Mouse (Mus musculus) kidney, postnatal 14 days (tissue): ENCODE measurements around the gene Jtb.

ENCODE experiments used
- DNase-seq: peaks from one replicate; pipeline ENCODE4 v3.0.0; 2022; ENCODE audit warnings: mixed read lengths

Jtb gene

DNA sequence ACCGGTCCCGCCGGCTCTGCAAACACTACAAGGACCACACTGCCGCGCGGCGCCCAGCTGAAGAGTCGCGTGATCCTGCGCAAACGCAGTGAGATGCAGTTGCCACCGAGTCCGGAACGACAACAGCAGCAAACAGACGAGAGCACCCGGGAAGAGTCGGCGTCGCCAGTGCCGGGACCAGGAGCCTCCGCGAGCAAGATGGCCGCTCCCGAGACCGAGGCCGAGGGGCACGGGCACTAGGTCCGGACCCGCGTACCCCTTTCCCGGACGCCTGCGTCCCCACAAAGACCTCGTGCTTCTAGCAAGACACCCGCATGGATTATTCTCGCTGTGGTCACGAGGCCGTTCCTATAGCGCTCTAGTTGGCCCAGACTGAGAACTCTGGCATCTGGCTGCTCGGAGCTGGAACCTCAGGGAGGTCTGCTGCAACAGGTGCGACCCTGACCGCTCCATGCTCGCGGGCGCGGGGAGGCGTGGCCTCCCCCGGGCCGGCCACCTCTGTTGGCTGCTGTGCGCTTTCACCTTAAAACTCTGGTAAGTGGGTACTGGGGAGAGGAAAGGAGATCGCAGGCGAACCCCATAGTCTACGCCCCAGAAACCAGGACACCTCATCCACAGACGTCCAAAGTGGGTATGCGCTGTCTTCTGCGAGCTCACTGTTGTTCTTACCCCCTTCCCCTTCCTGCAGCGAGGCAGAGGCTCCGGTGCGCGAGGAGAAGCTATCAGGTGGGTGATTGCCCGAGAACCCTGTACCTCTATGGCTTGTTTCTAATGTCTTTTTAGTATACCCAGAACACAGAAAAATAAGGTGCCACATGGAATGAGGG is at the start of gene Jtb:
Gene Jtb, plus strand, starts transcription at position 91 of the 827 bp plus-strand sequence.
- peak; percentile 97 for DNase-seq

GRCm38 (mm10) chr3:90183581-90183980 is 47.8 kb upstream of the Jtb start:
- peak; percentile 13 for DNase-seq

DNA sequence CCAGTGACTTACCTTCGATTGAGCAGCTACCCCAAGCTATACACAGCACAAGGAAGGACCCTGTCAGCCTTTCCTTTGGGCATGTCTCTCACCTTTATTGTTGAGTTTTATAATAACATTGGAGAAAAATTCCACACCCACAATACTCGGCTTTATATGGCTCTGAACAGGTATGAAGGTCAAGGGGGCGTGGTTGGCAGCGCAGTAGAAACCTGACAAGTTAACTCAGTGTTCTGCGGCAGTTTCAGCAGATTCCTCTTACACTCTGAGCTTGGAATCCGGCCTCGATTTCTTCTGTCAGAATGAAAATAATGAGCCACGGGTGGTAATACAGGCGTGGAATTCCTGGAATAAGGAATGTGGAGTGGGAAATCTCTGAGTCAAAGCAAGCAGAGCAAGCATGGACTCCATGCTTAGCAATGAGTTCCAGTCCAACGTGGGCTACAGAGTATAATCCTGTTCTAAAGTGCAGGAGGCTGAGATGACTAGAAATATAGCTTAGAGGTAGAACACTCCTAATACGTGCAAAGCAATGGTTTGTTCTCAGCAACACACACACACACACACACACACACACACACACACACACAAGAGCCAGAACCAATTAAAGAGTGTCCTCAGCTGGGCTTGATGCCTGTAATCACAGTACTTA is 40.4 kb upstream of the Jtb start:
- no peak for DNase-seq

DNA sequence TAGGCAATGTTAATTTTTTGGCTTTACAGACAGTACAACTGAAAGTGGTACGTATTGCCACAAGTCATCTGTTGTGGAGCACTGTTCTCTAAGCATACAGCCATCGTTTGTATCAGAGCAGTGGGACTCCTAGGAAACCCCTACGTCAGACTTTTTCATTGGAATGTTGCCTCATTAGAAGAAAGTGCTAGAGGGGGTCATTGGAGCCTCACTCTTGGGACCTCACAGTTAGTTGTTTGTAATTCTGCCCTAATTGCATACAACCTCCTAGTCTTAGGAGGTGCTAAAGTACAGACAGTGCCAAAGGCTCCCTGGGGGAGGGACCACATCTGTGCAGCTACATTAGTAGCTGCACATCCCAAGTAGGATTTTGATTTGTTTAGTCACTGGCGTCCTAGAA is 36.6 kb upstream of the Jtb start:
- DNase-seq = no peak

- no peak for DNase-seq
Observed at GRCm38 (mm10) chr3:90195644-90196043, 35.8 kb upstream of the Jtb start.

DNA sequence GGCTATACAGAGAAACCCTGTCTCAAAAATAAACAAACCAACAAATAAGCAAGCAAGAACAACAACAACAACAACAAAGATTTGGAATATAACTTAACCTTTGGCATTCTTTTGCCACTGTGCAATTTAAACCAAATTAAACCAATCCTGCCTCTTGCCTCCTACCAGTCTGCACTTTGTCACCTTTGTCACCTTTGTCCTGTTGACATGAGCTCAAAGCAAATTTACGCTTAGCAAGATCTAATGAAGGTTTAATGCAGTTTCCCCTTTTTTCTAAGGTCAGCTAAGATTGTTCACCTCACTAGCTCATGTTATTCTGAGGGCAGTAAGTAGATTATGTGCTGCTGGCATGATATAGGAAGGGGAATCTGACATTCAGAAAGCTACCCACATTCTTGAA is 33.8 kb upstream of the Jtb start:
- no peak for DNase-seq

DNA sequence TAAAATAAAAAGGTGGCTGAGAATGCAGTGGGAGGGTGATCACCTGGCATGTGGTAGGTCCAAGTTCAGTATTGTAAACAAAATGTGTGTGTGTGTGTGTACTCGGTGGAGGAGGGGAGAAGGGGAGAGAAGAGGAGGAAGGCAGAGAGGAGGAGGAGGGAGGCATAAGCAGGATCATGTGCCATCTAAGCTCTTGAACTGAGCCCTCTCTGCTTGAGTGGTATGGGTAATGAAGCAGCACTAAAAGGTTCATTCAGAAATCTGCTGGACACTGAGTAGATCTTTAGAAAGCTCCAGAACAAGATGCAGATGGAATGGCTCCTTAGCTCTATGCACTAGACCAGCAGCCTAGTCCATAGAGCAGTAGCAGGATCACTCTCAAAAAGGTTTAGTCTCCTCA is 28.5 kb upstream of the Jtb start:
- no peak for DNase-seq

DNA sequence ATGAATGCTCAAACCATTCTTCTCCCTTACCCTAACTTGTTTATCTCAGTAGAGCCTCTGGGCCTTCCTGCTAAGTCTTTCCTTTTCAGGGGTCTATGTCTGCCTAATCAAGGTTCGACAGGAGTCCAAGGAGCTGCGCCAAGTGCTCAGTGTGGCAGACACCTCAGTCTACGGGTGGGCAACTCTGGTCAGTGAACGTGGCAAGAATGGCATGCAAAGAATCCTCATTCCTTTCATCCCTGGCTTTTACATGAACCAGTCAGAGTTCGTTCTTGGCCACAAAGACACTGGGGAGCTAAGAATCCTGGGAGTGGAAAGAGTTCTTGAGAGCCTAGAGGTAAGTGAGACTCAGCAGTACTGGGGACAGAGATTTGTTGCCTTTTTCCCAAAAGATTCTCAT is 27.8 kb upstream of the Jtb start:
- DNase-seq = no peak

DNA sequence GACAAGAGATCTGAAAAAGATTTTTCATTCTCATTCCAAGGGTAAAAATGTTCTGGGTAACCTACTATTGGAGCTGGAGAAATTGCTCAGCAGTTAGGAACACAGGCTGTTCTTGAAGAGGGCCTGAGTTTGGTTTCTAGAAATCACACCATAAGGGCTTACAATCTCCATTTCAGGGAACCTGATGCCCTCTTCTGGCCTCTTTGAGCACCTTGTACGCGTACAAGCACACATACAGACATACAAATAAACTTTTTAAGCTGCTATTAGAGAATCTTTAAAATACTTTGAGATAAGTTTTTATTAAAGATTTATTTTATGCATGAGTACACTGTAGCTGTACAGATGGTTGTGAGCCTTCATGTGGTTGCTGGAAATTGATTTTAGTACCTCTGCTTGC is 26.8 kb upstream of the Jtb start:
- no peak for DNase-seq

DNA sequence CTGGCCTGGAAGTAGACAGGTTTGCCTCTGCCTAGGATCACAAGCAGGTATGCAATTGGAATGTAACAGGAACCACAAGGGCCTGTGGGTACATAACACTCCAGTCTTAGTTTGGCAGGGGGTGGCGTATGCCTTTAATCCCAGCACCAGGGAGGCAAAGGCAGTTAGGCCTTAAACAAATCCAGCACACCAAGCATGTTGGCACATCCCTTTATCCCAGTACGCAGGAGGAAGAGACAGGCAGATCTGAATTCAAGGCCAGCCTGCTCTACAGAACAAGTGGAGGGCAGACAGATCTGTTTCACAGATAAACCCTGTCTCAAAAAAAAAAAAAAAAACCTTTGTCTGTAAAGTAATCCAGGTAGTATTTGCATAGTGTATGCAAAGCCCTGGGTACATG is 22.7 kb upstream of the Jtb start:
- peak; percentile 18 for DNase-seq

DNA sequence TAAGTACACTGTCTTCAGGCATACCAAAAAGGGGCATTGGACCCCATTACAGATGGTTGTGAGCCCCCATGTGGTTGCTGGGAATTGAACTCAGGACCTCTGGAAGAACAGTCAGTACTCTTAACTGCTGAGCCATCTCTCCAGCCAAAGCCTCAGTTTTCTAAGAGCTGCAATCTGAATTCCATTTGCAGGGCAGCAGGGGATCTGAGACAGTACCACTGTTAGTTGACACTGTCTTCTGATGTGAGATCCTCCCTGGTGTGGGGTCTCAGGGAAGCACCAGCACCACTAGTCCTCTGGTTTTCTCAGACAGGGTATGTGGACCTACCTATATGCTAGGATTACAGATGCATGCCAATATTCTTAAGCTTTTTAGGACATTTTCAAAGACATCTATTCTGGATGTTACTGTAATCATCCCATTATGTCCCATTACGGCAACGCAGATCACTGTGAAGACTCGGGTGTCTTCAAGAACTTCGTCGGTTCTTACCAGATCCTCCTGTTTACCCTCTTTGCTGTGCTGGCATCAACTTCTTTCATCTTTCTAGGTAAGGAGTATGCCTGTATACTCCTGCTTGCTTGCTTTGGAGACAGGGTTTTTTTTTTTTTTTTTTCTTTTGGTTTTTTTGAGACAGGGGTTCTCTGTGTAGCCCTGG is 21.4 kb upstream of the Jtb start:
- DNase-seq = no peak

DNA sequence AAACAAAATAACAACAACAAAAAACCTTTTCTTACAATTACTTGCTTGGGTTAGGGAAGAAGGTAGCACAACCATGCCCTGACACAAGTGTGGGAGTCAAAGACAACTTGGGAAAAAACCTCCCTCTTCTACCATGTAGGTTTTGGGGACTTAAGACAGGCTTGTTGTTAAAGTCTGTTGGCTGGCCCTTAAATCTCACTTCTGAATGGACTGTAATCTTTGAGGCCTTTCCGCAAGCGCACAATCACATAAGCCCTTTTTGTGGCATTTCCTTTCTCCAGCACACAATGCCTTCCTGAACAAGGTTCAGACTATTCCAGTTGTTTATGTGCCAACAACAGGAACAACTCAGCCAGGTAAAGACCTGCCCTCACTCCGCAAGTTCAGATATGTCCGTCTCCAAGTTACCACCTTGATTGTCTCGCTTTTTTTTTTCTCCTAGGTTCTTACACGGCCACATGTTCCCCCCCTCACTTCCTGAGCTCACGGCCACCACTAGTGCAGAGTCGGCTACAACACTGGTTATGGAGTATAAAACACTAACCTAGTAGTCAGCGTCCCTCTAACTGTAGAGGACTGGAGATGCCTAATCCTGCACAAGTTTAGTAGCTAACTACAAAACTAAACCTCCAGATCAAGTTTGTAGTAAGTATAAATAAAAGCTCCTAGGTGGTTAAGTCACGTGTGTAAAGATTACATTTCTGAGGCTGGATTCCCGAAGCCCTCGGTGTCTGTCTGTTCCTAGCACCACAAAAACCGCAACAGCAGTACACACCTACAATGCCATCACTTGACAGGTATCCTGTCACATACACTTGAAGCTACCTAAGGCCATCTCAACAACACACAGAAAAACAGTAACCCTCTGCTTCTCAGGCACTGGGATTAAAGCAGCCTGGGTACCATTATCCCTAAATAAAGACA is 19.7 kb upstream of the Jtb start:
- DNase-seq = no peak

GRCm38 (mm10) chr3:90212723-90213122 is 18.7 kb upstream of the Jtb start:
- no peak for DNase-seq

DNA sequence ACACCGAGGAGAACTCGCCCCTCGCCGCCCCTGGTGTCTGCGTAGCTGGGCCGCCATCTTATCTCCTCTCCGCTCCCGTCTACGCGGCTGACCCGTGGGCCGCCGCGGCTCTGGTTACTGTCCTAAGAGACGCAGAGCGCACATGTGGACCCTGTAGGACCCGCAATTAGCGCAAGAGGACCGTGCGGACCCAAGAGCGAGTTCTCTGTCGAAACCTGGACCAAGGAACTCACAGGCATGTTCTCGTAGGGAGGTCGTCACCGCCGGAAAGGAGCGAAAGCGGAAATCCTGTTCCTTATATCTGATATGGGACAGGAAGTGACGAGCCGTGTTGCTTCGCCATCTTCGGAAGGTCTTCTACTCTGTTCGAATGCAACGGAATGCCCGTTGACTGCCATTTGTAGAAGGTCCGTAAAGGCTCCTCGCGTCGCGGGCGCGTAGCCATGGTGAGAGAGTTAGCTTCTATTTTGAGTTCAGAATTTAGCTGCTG is 18.0 kb upstream of the Jtb start, which contains the start of the genes Rps27 and Rab13:
Gene Rps27, minus strand, starts transcription at position 275 of the 490 bp plus-strand sequence.
Gene Rab13, plus strand, starts transcription at position 319 of the 490 bp plus-strand sequence.
- peak; percentile 94 for DNase-seq

- peak; percentile 24 for DNase-seq
Observed at GRCm38 (mm10) chr3:90213956-90214684, 17.3 kb upstream of the Jtb start.

DNA sequence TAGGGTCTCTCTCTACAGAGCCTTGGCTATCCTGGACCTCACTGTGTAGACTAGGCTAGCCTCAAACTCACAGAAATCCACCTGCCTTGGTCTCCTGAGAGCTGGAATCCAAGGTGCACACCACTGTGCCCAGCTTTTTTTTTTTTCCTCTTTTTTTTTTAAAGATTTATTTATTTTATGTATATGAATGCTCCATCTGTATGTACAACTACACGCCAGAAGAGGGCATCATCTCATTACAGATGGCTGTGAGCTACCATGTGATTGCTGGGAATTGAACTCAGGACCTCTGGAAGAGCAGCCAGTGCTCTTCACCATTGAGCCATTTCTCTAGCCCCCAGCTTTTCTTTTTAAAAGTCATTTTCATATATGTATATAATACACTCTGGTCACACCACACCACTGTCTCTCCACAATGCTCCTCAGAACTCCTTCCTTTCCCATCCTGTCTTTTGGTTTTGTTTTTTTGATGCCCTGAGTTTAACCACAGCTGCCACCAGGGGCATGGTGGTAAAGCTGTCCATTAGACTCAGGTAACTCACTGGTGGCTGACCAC is 15.5 kb upstream of the Jtb start:
- no peak for DNase-seq

- DNase-seq = peak; percentile 64
Observed at GRCm38 (mm10) chr3:90220088-90220487, 11.3 kb upstream of the Jtb start.

- peak; percentile 90 for DNase-seq
Observed at GRCm38 (mm10) chr3:90220531-90220951, 10.9 kb upstream of the Jtb start.

- no peak for DNase-seq
Observed at GRCm38 (mm10) chr3:90221123-90221522, 10.3 kb upstream of the Jtb start.

- DNase-seq = no peak
Observed at GRCm38 (mm10) chr3:90222455-90222854, 8.9 kb upstream of the Jtb start.

DNA sequence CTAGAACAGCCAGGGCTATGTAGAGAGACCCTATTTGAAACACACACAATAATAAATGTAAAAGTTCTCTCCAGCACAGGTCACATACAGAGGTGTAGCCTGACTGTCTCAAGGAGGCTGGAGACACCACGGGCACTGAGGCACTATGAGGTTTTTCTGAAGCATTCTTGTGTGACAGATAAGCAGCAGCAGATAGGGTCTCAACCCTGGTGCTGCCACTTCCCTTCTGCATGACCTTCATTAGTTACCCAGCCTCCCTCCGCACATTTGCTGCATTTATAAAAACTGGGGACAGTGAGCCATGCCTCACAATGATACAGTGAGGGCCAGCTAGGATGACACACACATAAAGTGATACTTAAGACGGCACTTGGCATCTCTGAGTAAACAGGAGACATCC is 8.5 kb upstream of the Jtb start:
- DNase-seq = no peak
